Mouse (Mus musculus) telencephalon, adult 2 months (tissue): Measurements from ENCODE around the gene Tfap4.

Experiments
- DNase-seq: peaks from one replicate; pipeline ENCODE4 v3.0.0-alpha.2; 2011; ENCODE audit warnings: low read depth, low spot score

The Tfap4 gene

GRCm38 (mm10) chr16:4520673-4521072 lies 39.0 kb downstream of the Tfap4 start:
- DNase-seq, result no peak

DNA sequence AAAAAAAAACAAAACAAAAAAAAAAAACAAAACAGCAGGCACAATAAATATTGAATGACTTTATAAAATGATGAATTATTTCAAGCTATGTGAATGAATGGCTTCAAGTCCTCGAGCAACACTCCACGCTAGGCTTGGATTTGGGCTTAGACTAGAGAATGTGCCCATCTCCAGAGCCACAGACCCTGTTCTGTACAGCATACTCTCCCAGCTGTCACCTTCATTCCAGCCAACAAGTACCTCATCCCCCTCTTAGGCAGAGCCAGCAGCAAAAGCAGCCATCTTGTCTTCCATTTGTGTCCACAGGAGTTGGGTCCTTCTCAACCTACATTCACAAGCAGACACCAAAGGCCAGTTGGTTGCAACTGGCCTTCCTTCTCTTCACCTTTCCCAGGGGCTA lies 39.8 kb downstream of the Tfap4 start:
- no peak for DNase-seq

DNA sequence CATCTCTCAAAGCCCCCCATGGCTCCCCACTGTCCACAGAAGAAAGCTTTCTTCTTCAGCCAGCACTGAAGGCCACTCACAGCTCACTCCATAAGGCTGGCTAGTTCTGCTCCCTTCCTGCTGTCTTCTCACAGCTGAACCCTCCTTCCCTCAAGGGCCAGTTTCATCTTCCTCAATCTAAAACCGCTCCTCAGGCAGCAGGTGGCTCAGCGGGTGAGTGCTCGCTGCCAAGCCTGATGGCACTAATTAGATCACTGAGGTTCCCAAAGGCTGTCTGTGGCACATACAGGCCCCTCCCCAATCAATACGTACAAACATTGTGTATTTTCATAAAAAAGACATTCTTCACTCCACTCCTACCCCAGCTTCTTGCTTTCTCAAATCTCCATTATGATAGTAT lies 40.5 kb downstream of the Tfap4 start:
- DNase-seq, result no peak

DNA sequence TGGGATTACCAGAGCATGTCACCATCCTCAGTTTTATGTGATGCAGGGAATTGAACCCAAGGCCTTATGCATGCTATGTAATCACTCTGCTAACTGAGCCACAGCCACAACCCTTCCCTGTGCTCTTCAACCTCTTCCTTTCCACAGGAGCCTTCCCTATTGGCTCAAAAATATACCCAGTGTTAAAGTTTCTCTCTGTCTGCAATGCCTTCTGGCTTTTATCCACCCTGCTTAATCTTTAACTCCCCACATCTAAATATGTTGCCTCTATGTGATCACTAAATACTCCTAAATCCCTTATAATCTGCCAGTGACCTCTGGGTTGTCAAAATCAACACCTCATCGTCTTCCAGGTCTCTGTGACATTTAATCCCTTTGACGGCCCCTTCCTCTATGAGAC lies 41.7 kb downstream of the Tfap4 start:
- DNase-seq, result no peak

DNA sequence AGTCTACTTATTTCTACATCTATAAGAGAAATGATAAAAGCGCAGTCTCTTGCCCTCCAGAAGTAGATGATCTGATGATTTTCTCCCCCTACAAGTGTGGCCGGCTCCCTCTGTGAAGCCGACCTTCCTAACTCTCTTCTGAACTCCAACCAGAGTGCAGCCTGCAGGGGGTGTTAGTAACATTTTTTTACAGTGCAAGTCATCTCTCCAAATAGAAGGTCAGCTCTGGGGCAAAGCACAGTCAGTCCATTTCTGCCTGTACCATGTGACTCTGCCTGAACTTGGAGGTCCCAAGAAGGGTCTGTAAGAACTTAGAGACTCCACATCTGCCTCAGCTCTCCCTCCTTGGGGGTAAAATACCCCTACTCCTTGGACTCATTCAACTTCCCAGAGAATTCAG lies 45.3 kb downstream of the Tfap4 start:
- DNase-seq, result no peak

GRCm38 (mm10) chr16:4512661-4513438 lies 46.8 kb downstream of the Tfap4 start:
- no peak for DNase-seq

DNA sequence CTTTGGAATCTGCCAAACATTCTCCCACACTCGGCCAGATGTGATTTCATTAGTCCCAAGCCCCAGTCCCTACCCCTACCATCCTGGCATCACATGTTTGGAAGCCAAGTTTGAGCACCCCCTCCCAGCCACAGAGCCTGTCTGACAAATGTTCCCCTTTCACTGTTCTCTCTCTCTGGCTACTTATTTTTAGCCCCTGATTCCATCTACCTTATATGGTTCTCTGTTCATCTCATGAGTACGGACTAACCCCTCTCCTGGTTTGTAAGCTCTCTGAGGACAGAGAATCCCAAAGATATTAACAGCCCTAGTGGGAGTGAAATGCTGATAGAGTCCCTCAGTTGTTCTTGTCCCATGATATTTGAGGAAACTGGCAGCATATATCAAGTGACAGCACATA lies 48.3 kb downstream of the Tfap4 start:
- peak; percentile 32 for DNase-seq

GRCm38 (mm10) chr16:4506181-4506580 lies 53.5 kb downstream of the Tfap4 start:
- no peak for DNase-seq

DNA sequence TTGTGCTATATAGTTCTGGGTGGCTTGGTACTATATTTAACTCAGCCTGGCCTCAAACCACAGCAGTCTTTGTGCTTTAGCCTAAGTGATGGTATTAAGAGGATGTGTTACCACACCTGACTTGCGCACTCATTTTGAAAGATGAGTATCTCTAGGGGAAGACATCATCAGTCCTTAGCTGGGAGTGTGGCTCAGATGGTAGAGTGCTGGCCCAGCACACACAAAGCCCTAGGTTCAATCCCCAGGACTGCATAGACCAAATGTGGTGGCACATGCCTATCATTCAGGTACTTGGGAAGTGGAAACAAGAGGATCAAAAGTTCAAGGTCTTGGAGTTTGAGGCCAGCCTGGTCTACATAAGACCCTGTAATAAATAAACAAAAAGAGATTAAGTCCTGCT lies 56.2 kb downstream of the Tfap4 start:
- DNase-seq, result no peak

GRCm38 (mm10) chr16:4502568-4502967 lies 57.1 kb downstream of the Tfap4 start:
- no peak for DNase-seq

GRCm38 (mm10) chr16:4501703-4502102 lies 58.0 kb downstream of the Tfap4 start:
- DNase-seq, result no peak

- no peak for DNase-seq
Measured at GRCm38 (mm10) chr16:4500598-4501385, 58.9 kb downstream of the Tfap4 start.

GRCm38 (mm10) chr16:4497762-4498607 lies 61.7 kb downstream of the Tfap4 start:
- no peak for DNase-seq

- DNase-seq, result no peak
Measured at GRCm38 (mm10) chr16:4496470-4496869, 63.2 kb downstream of the Tfap4 start.

GRCm38 (mm10) chr16:4495861-4496260 lies 63.8 kb downstream of the Tfap4 start:
- DNase-seq, result no peak
